Mouse (Mus musculus) embryonic facial prominence, embryonic 13.5 days (tissue): Measurements from ENCODE around the gene Fkbp10. TPM values are rescaled to one million over a fixed set of nuclear protein-coding genes. Genes with fewer than 3 reads are reported as not detected.
A peak's percentile ranks its signal among the peaks of the same experiment; 100 is the strongest.

Experiments used
- ATAC-seq: fragments of 200-750 bp; cut with Nextera tagmentation; 2 replicates; pipeline ENCODE4 v1.8.0; 2017; ENCODE audit warnings: low read depth; ENCODE audit not compliant: insufficient number of reproducible peaks, insufficient read depth, low FRiP score, low TSS enrichment
- H3K27ac ChIP-seq: fragments of 300-500 bp; sonication (generic); 2 replicates; pipeline ENCODE4 v1.5.1; 2015; ENCODE audit warnings: moderate library complexity, mild to moderate bottlenecking, inconsistent platforms
- H3K27me3 ChIP-seq: fragments of 300-500 bp; sonication (generic); 2 replicates; pipeline ENCODE4 v1.6.1; 2015; ENCODE audit warnings: mild to moderate bottlenecking, inconsistent platforms
- H3K36me3 ChIP-seq: fragments of 300-500 bp; sonication (generic); 2 replicates; pipeline ENCODE4 v1.6.1; 2015; ENCODE audit warnings: mild to moderate bottlenecking, inconsistent platforms
- H3K4me1 ChIP-seq: fragments of 300-500 bp; sonication (generic); 2 replicates; pipeline ENCODE4 v1.6.1; 2015; ENCODE audit warnings: inconsistent platforms
- H3K4me2 ChIP-seq: fragments of 300-500 bp; sonication (generic); 2 replicates; pipeline ENCODE4 v1.6.1; 2015; ENCODE audit warnings: moderate library complexity, mild to moderate bottlenecking, inconsistent platforms
- H3K4me3 ChIP-seq: fragments of 300-500 bp; sonication (generic); 2 replicates; pipeline ENCODE4 v1.5.1; 2015; ENCODE audit warnings: mild to moderate bottlenecking, inconsistent platforms
- H3K9ac ChIP-seq: fragments of 300-500 bp; sonication (generic); 2 replicates; pipeline ENCODE4 v1.6.1; 2015; ENCODE audit warnings: mild to moderate bottlenecking, inconsistent platforms
- H3K9me3 ChIP-seq: fragments of 300-500 bp; sonication (generic); 2 replicates; pipeline ENCODE4 v1.6.1; 2016; ENCODE audit warnings: inconsistent platforms
- WGBS: fragments of 180-500 bp; shearing (Covaris S2); methylation state at CpG from one replicate; pipeline ENCODE4 v1.1.7; 2015; ENCODE audit warnings: mixed read lengths; 5-methylcytosine and 5-hydroxymethylcytosine counted together
- polyA plus RNA-seq: library from polyadenylated mRNA; unstranded; fragments of >200 nt; fragmentation: Nextera tagmentation; extraction: Ambion mirVana; gene quantifications from 2 replicates; pipeline ENCODE4 v1.2.1, GENCODE M21; 2015

The Fkbp10 gene
- polyA plus RNA-seq, 1 experiment from 2014 or later, result 134 TPM

- Histone ChIP-seq H3K9me3 (no peaks in the 10 kb centered on the region), H3K4me2 (peak overlapping the region; percentile 4; the same call in 1 of the 2 replicates), H3K4me1 (peaks cover 40% of the 10 kb centered on the region), H3K27ac (peak overlapping the region; percentile 81), H3K27me3 (no peaks in the 10 kb centered on the region), H3K4me3 (no peak overlapping the region), H3K9ac (no peak overlapping the region), H3K36me3 (peaks cover 42% of the 10 kb centered on the region)
- ATAC-seq, result no peak
- WGBS, result 40% methylated on average over 5 of the region's 5 CpGs
Observed at GRCm38 (mm10) chr11:100386586-100386985, 28.9 kb upstream of the Fkbp10 start.

- Histone ChIP-seq H3K27ac (peak overlapping the region; percentile 81), H3K36me3 (peaks cover 38% of the 10 kb centered on the region), H3K4me3 (no peak overlapping the region), H3K27me3 (no peaks in the 10 kb centered on the region), H3K4me2 (peak overlapping the region; percentile 38; the same call in 1 of the 2 replicates), H3K4me1 (peaks cover 40% of the 10 kb centered on the region), H3K9me3 (no peaks in the 10 kb centered on the region), H3K9ac (no peak overlapping the region)
- no peak for ATAC-seq
- WGBS, result 81% methylated on average over 6 of the region's 6 CpGs
Observed at GRCm38 (mm10) chr11:100387111-100387510, 28.4 kb upstream of the Fkbp10 start.

GRCm38 (mm10) chr11:100387589-100388375 lies 27.7 kb upstream of the Fkbp10 start:
- H3K9ac ChIP-seq, result peak overlapping the region; percentile 49; the same call in 1 of the 2 replicates
- no peaks in the 10 kb centered on the region for H3K9me3 ChIP-seq
- H3K4me2 ChIP-seq, result peak overlapping the region; percentile 38
- no peak for ATAC-seq
- H3K4me1 ChIP-seq, result peaks cover 40% of the 10 kb centered on the region
- H3K27me3 ChIP-seq, result no peaks in the 10 kb centered on the region
- peaks cover 31% of the 10 kb centered on the region for H3K36me3 ChIP-seq
- H3K4me3 ChIP-seq, result no peak overlapping the region
- peak overlapping the region; percentile 81 for H3K27ac ChIP-seq
- WGBS, result 39% methylated on average over 14 of the region's 14 CpGs

GRCm38 (mm10) chr11:100388588-100388987 lies 26.9 kb upstream of the Fkbp10 start:
- peaks cover 40% of the 10 kb centered on the region for H3K4me1 ChIP-seq
- peak overlapping the region; percentile 38 for H3K4me2 ChIP-seq
- no peaks in the 10 kb centered on the region for H3K9me3 ChIP-seq
- H3K27me3 ChIP-seq, result no peaks in the 10 kb centered on the region
- 67% methylated on average over 6 of the region's 6 CpGs for WGBS
- peak overlapping the region; percentile 81 for H3K27ac ChIP-seq
- H3K36me3 ChIP-seq, result peaks cover 23% of the 10 kb centered on the region
- no peak for ATAC-seq
- peak overlapping the region; percentile 49; the same call in 1 of the 2 replicates for H3K9ac ChIP-seq
- no peak overlapping the region for H3K4me3 ChIP-seq

GRCm38 (mm10) chr11:100389931-100390445 lies 25.5 kb upstream of the Fkbp10 start:
- Histone ChIP-seq H3K27me3 (no peaks in the 10 kb centered on the region), H3K4me3 (no peak overlapping the region), H3K9ac (0 out of 2 replicates have a peak overlapping the region, but pooled peaks have one; percentile 7), H3K9me3 (no peaks in the 10 kb centered on the region), H3K27ac (0 out of 2 replicates have a peak overlapping the region, but pooled peaks have one; percentile 29), H3K4me1 (peaks cover 51% of the 10 kb centered on the region), H3K4me2 (no peak overlapping the region), H3K36me3 (peaks cover 11% of the 10 kb centered on the region)
- WGBS, result 48% methylated on average over 8 of the region's 8 CpGs
- ATAC-seq, result no peak

GRCm38 (mm10) chr11:100391081-100391883 lies 24.2 kb upstream of the Fkbp10 start:
- WGBS, result 66% methylated on average over 9 of the region's 9 CpGs
- Histone ChIP-seq H3K9me3 (no peaks in the 10 kb centered on the region), H3K27ac (no peak overlapping the region), H3K4me2 (no peak overlapping the region), H3K27me3 (no peaks in the 10 kb centered on the region), H3K36me3 (no peaks in the 10 kb centered on the region), H3K4me1 (peaks cover 64% of the 10 kb centered on the region), H3K9ac (no peak overlapping the region), H3K4me3 (no peak overlapping the region)
- ATAC-seq, result no peak; the same call in 1 of the 2 replicates

- Histone ChIP-seq H3K9me3 (no peaks in the 10 kb centered on the region), H3K4me2 (no peak overlapping the region), H3K9ac (no peak overlapping the region), H3K4me1 (peaks cover 64% of the 10 kb centered on the region), H3K27ac (no peak overlapping the region), H3K27me3 (no peaks in the 10 kb centered on the region), H3K36me3 (no peaks in the 10 kb centered on the region), H3K4me3 (no peak overlapping the region)
- 85% methylated on average over 7 of the region's 7 CpGs for WGBS
- no peak for ATAC-seq
Observed at GRCm38 (mm10) chr11:100391884-100392345, 23.6 kb upstream of the Fkbp10 start.

- no peak overlapping the region for H3K9ac ChIP-seq
- 84% methylated on average over 5 of the region's 5 CpGs for WGBS
- no peaks in the 10 kb centered on the region for H3K36me3 ChIP-seq
- no peak overlapping the region for H3K27ac ChIP-seq
- no peak overlapping the region for H3K4me3 ChIP-seq
- no peak for ATAC-seq
- H3K4me1 ChIP-seq, result peaks cover 59% of the 10 kb centered on the region
- H3K4me2 ChIP-seq, result no peak overlapping the region
- no peaks in the 10 kb centered on the region for H3K9me3 ChIP-seq
- no peaks in the 10 kb centered on the region for H3K27me3 ChIP-seq
Observed at GRCm38 (mm10) chr11:100392958-100393357, 22.5 kb upstream of the Fkbp10 start.

GRCm38 (mm10) chr11:100393733-100394132 lies 21.8 kb upstream of the Fkbp10 start:
- no peak overlapping the region for H3K27ac ChIP-seq
- 73% methylated on average over 7 of the region's 7 CpGs for WGBS
- H3K4me2 ChIP-seq, result 0 out of 2 replicates have a peak overlapping the region, but pooled peaks have one; percentile 5

GRCm38 (mm10) chr11:100394353-100395074 lies 21.0 kb upstream of the Fkbp10 start:
- Histone ChIP-seq H3K27ac (0 out of 2 replicates have a peak overlapping the region, but pooled peaks have one; percentile 1), H3K9ac (no peak overlapping the region), H3K27me3 (no peaks in the 10 kb centered on the region), H3K4me1 (peaks cover 54% of the 10 kb centered on the region), H3K4me2 (peak overlapping the region; percentile 85), H3K9me3 (no peaks in the 10 kb centered on the region), H3K36me3 (no peaks in the 10 kb centered on the region), H3K4me3 (0 out of 2 replicates have a peak overlapping the region, but pooled peaks have one; percentile 66)
- WGBS, result 77% methylated on average over 5 of the region's 5 CpGs
- no peak for ATAC-seq

More at GRCm38 (mm10) chr11:100393733-100394132, 21.8 kb upstream of the Fkbp10 start:
- no peak overlapping the region for H3K9ac ChIP-seq
- ATAC-seq, result no peak
- H3K27me3 ChIP-seq, result no peaks in the 10 kb centered on the region
- no peak overlapping the region for H3K4me3 ChIP-seq
- H3K4me1 ChIP-seq, result peaks cover 51% of the 10 kb centered on the region
- no peaks in the 10 kb centered on the region for H3K36me3 ChIP-seq
- no peaks in the 10 kb centered on the region for H3K9me3 ChIP-seq
